Mouse (Mus musculus) CD4-positive helper T cell, adult 2 months (primary cell): Measurements from ENCODE around the gene Trp53i11.

Source experiments
- DNase-seq: peaks from one replicate; pipeline ENCODE4 v3.0.0-alpha.2; 2012; ENCODE audit warnings: low read depth, missing footprints, low spot score

The Trp53i11 gene

GRCm38 (mm10) chr2:93171929-93172328 lies 15.4 kb upstream of the Trp53i11 start:
- DNase-seq: no peak

- no peak for DNase-seq
Measured at GRCm38 (mm10) chr2:93172460-93172859, 14.9 kb upstream of the Trp53i11 start.

GRCm38 (mm10) chr2:93174159-93174558 lies 13.2 kb upstream of the Trp53i11 start:
- DNase-seq: no peak

- DNase-seq: no peak
Measured at GRCm38 (mm10) chr2:93175278-93175677, 12.1 kb upstream of the Trp53i11 start.

GRCm38 (mm10) chr2:93175721-93176120 lies 11.6 kb upstream of the Trp53i11 start:
- DNase-seq: no peak

GRCm38 (mm10) chr2:93176193-93176798 lies 11.1 kb upstream of the Trp53i11 start:
- DNase-seq: no peak

GRCm38 (mm10) chr2:93176871-93177667 lies 10.3 kb upstream of the Trp53i11 start:
- peak; percentile 41 for DNase-seq

GRCm38 (mm10) chr2:93177668-93178312 lies 9.6 kb upstream of the Trp53i11 start:
- no peak for DNase-seq

- DNase-seq: no peak
Measured at GRCm38 (mm10) chr2:93178313-93178677, 9.1 kb upstream of the Trp53i11 start.

GRCm38 (mm10) chr2:93179603-93180002 lies 7.7 kb upstream of the Trp53i11 start:
- no peak for DNase-seq

- DNase-seq: no peak
Measured at GRCm38 (mm10) chr2:93180077-93180844, 7.1 kb upstream of the Trp53i11 start.

- DNase-seq: no peak
Measured at GRCm38 (mm10) chr2:93182859-93183258, 4.5 kb upstream of the Trp53i11 start.

GRCm38 (mm10) chr2:93188020-93188760 lies 842 bp downstream of the Trp53i11 start:
- peak; percentile 53 for DNase-seq

GRCm38 (mm10) chr2:93188761-93189458 lies 1.6 kb downstream of the Trp53i11 start:
- DNase-seq: peak; percentile 56

GRCm38 (mm10) chr2:93190771-93191487 lies 3.6 kb downstream of the Trp53i11 start:
- DNase-seq: peak; percentile 31

- no peak for DNase-seq
Measured at GRCm38 (mm10) chr2:93191488-93192181, 4.3 kb downstream of the Trp53i11 start.

GRCm38 (mm10) chr2:93192182-93192560 lies 4.8 kb downstream of the Trp53i11 start:
- DNase-seq: no peak

- peak; percentile 82 for DNase-seq
Measured at GRCm38 (mm10) chr2:93192671-93193080, 5.3 kb downstream of the Trp53i11 start.

GRCm38 (mm10) chr2:93193806-93194205 lies 6.5 kb downstream of the Trp53i11 start:
- DNase-seq: no peak
